Mouse (Mus musculus) left cerebral cortex, postnatal 10 days (tissue): ENCODE results near the gene Gngt1. TPM values are rescaled to one million over a fixed set of nuclear protein-coding genes. Genes with fewer than 3 reads are reported as not detected.

ENCODE experiments used
- total RNA-seq, 2 experiments: library from RNA; stranded (reverse); gene quantifications; 2 replicates each; pipeline ENCODE4 v1.2.3; 2021

Gene Gngt1
- total RNA-seq, 2 experiments from 2014 or later = not detected

Other genes with a start within 250 kb of the Gngt1 start
- under 1 TPM in 1 of 2 experiments, not detected in 1; 0.30 TPM for gene Calcr, start 229.1 kb upstream of the Gngt1 start, total RNA-seq
- under 1 TPM; 0.21 to 0.22 TPM for gene Tfpi2, start 4.9 kb upstream of the Gngt1 start, total RNA-seq
- 10 to 100 TPM in 1 of 2 experiments, 1 to 10 TPM in 1; 8.7 to 11.7 TPM for gene Gng11, start 10.1 kb downstream of the Gngt1 start, total RNA-seq
- 10 to 100 TPM; 19.1 to 21.9 TPM for gene Bet1, start 93.2 kb downstream of the Gngt1 start, total RNA-seq